Mouse (Mus musculus) naive thymus-derived CD4-positive, alpha-beta T cell, adult 5 months (primary cell): ENCODE results near the gene Chmp5. TPM values are rescaled to one million over a fixed set of nuclear protein-coding genes. Genes with fewer than 3 reads are reported as not detected.

ENCODE experiments used
- polyA plus RNA-seq: library from polyadenylated mRNA; unstranded; fragments of 100-300 nt; shearing (Covaris generic); gene quantifications from one replicate; pipeline ENCODE4 v1.2.1, GENCODE M21; 2017

The Chmp5 gene
- polyA plus RNA-seq: 40.6 TPM

DNA sequence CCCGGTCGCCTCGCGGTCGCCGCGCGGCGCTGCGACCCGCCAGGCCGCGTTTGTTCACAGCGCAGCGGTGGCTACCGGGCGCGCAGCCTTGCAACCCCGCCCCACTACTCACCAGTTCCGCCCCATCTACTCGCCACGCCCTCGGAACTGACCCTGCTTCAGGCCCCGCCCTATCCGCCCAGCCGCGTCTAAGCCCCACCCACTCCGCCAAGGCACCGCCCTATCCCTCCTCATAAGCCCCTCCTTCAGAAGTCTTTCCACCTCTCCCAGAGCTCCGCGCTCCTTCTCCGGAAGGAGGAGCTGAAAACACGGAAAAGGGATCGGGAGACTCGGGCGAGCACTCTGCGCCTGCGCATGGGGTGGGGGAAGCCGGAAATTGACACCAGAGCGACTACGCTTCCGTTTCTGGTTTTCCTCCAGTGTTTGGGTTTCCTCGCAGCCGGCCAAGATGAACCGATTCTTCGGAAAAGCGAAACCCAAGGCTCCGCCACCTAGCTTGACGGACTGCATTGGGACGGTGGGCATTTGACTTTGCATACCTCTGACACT, at the start of gene Chmp5, which contains the start of gene Bag1:
TSS of gene Chmp5 (plus strand) at position 248 of the 549 bp plus-strand sequence.
TSS of gene Bag1 (minus strand) at position 135 of the 549 bp plus-strand sequence.

DNA sequence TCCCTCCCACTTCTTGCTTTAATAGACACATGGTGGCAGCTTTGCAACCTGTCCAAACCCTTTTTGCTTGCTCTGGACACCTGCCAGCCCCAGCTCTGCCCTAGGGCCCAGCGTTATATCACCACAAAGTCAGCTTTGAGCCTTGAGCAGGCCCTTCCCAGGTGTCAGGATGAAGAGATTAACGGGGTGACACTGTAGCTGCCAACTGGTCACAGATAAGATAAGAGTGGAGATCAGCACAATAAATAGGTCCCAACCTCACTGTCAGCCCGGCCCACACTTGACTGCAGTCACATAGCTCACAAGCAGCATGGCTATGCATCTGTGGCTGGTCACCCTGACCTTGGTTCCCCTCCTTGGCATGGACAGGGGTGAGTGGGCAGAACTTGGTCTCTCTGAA, 28.4 kb upstream of the Chmp5 start, which contains the start of gene Spink4:
TSS of gene Spink4 (plus strand) at position 268 of the 400 bp plus-strand sequence.

DNA sequence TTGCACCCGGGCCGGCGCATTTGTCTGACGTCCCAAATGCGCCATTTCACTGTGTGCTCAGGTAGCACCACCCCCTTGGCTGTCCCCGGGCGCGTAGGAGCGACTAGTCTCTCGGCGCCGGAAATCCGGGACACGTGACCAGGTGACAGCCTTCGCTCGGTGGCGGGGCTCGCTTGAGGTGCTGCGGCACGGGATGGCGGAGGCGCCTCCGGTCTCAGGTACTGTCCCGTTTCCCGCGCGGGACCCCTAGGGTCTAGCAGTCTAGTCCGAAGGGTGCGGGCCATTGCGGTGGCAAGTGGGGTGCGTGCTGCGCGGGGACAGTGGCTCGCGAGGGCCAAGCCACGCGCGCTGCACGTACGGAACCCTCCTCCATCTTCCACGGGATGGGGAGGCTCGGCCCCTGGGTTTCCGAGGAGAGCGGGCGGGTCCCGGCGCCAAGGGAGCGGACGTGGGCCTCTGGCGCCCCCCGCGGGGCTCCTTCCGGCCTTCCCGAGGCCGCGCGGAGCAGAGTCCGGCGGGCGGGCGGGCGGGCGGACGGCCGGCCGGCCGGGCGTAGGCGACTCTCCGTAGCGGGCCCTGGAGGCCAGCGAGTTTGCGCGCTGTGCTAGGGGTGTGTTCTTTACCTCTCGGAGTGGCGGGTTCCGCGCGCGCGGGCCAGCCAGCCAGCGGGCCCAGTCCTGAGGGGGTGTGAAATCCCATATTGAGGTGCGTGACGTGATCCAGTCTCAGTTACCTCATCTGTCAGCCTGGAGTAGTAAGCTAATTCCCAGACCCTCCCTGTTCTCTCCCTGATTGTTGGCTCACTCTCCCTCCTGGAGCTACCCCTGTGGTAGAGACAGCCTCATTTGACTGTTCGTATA, 22.9 kb downstream of the Chmp5 start, which contains the start of gene Nfx1:
TSS of gene Nfx1 (plus strand) at position 65 of the 860 bp plus-strand sequence.

Other genes with a start within 250 kb of the Chmp5 start
- gene Aptx, start 245.2 kb upstream of the Chmp5 start, polyA plus RNA-seq: 27.3 TPM
- 648 TPM for gene Dnaja1, start 226.3 kb upstream of the Chmp5 start, polyA plus RNA-seq
- gene Smu1, start 190.5 kb upstream of the Chmp5 start, polyA plus RNA-seq: 116 TPM
- 153 TPM for gene B4galt1, start 94.4 kb upstream of the Chmp5 start, polyA plus RNA-seq
- gene Spink4, start 28.4 kb upstream of the Chmp5 start, polyA plus RNA-seq: not detected
- 159 TPM for gene Bag1, start 113 bp upstream of the Chmp5 start, polyA plus RNA-seq
- gene Nfx1, start 22.5 kb downstream of the Chmp5 start, polyA plus RNA-seq: 130 TPM
- gene Aqp7, start 99.7 kb downstream of the Chmp5 start, polyA plus RNA-seq: not detected
- 12.3 TPM for gene Aqp3, start 149.8 kb downstream of the Chmp5 start, polyA plus RNA-seq
- 47.8 TPM for gene Nol6, start 176.0 kb downstream of the Chmp5 start, polyA plus RNA-seq
- gene Ube2r2, start 187.3 kb downstream of the Chmp5 start, polyA plus RNA-seq: 131 TPM